Mouse (Mus musculus) olfactory bulb, adult 2 months (tissue): ENCODE data around the gene Dkk2.

Experiments used
- CTCF ChIP-seq: fragments of 200-500 bp; IDR thresholded peaks from 2 replicates; pipeline ENCODE4 v1.5.1; 2012; ENCODE audit warnings: low read depth, mild to moderate bottlenecking, low read length, moderate library complexity; ENCODE audit not compliant: insufficient read depth
- POLR2A ChIP-seq: fragments of 200-500 bp; IDR thresholded peaks from 2 replicates; pipeline ENCODE4 v1.6.1; 2012; ENCODE audit warnings: mild to moderate bottlenecking, low read depth, low read length, moderate library complexity; ENCODE audit not compliant: insufficient read depth

GRCm38 (mm10) chr3:132131939-132132338 is 46.8 kb downstream of the Dkk2 start:
- TF ChIP-seq POLR2A (no peak), CTCF (no peak)
